Mouse (Mus musculus): ENCODE measurements at regions not wholly inside any gene's neighbourhood (a gene's known extent, or its start where the extent isn't known, plus 50 kb on each side); places are given as distances from the start of the nearest gene placed in this dataset.

GRCm38 (mm10) chr5:28009871-28010270, 61.3 kb upstream of the Insig1 start:
- TF ChIP-seq MAX (IDR thresholded peaks at IDR 0.05) (no peak), CTCF (IDR thresholded peaks at IDR 0.05; ENCODE audit: control insufficient read depth, insufficient read depth, insufficient read length) (no peak), MYOD1 (IDR thresholded peaks at IDR 0.05; ENCODE audit: control insufficient read depth, insufficient read length, low read depth) (no peak)
